Comparison of ENCODE assay signal across 13 mouse cellular contexts in genomic region chr15:100058912-100059311, GRCm38 (mm10).
"Had no signal": no experiment of that assay in that cellular context is flagged by ENCODE, and none has a peak within 500 bp of the region (broad histone marks: within the 10 kb centered on the region; RNA-seq: fewer than 3 reads in every experiment).

No protein-coding gene starts in this region.

- H3K4me1 ChIP-seq: limb, embryonic 15.5 days had no signal

- H3K27ac ChIP-seq: limb, embryonic 15.5 days; midbrain, embryonic 13.5 days; neural tube, embryonic 15.5 days had no signal

- H3K27me3 ChIP-seq: limb, embryonic 15.5 days; midbrain, embryonic 13.5 days; neural tube, embryonic 15.5 days had no signal

- H3K4me2 ChIP-seq: limb, embryonic 15.5 days; midbrain, embryonic 13.5 days; neural tube, embryonic 15.5 days had no signal

- H3K36me3 ChIP-seq: limb, embryonic 15.5 days; neural tube, embryonic 15.5 days had no signal

- H3K4me3 ChIP-seq: limb, embryonic 15.5 days; midbrain, embryonic 13.5 days; myocyte; neural tube, embryonic 15.5 days had no signal

- H3K9ac ChIP-seq: limb, embryonic 15.5 days; midbrain, embryonic 13.5 days; neural tube, embryonic 15.5 days had no signal

- DNase-seq: kidney, adult 8-10 months; kidney, postnatal 25 days; layer of hippocampus, adult 9-11 months; layer of hippocampus, postnatal 36 days; lung, adult 18-20 months; right cerebral cortex, adult 18-20 months; right cerebral cortex, postnatal 25 days; thymus, postnatal 4 days had no signal

- H3K9me3 ChIP-seq: limb, embryonic 15.5 days; midbrain, embryonic 13.5 days; neural tube, embryonic 15.5 days had no signal

- ATAC-seq: intestine, postnatal 0 days; midbrain, embryonic 13.5 days had no signal
